Mouse (Mus musculus): ENCODE results near the gene Nr1h2.

- TF ChIP-seq CTCF (IDR thresholded peaks at IDR 0.05) (no peak), POLR2A (IDR thresholded peaks at IDR 0.05; ENCODE audit: insufficient read depth, low read depth, low read length) (no peak)
Observed at GRCm38 (mm10) chr7:44572956-44573484, 19.3 kb upstream of the Nr1h2 start.

Data from heart, adult 2 months (tissue).